Mouse (Mus musculus) limb, embryonic 15.5 days (tissue): ENCODE results near the gene Brinp2. TPM values are rescaled to one million over a fixed set of nuclear protein-coding genes. Genes with fewer than 3 reads are reported as not detected.

Experiments used
- ATAC-seq: fragments of 200-750 bp; cut with Nextera tagmentation; 2 replicates; pipeline ENCODE4 v1.8.0; 2017; ENCODE audit warnings: low read depth, moderate TSS enrichment; ENCODE audit not compliant: insufficient number of reproducible peaks, low FRiP score, low TSS enrichment
- H3K27ac ChIP-seq: fragments of 300-500 bp; sonication (generic); 2 replicates; pipeline ENCODE4 v1.5.1; 2015; ENCODE audit warnings: moderate library complexity, mild to moderate bottlenecking, inconsistent platforms
- H3K27me3 ChIP-seq: fragments of 300-500 bp; sonication (generic); 2 replicates; pipeline ENCODE4 v1.6.1; 2015; ENCODE audit warnings: inconsistent platforms
- H3K36me3 ChIP-seq: fragments of 300-500 bp; sonication (generic); 2 replicates; pipeline ENCODE4 v1.6.1; 2015; ENCODE audit warnings: inconsistent platforms
- H3K4me1 ChIP-seq: fragments of 300-500 bp; sonication (generic); 2 replicates; pipeline ENCODE4 v1.6.1; 2015; ENCODE audit warnings: inconsistent platforms
- H3K4me2 ChIP-seq: fragments of 300-500 bp; sonication (generic); 2 replicates; pipeline ENCODE4 v1.6.1; 2015; ENCODE audit warnings: mild to moderate bottlenecking, inconsistent platforms
- H3K4me3 ChIP-seq: fragments of 300-500 bp; sonication (generic); 2 replicates; pipeline ENCODE4 v1.5.1; 2015; ENCODE audit warnings: mild to moderate bottlenecking, inconsistent platforms
- H3K9ac ChIP-seq: fragments of 300-500 bp; sonication (generic); 2 replicates; pipeline ENCODE4 v1.6.1; 2015; ENCODE audit warnings: inconsistent platforms
- H3K9me3 ChIP-seq: fragments of 300-500 bp; sonication (generic); 2 replicates; pipeline ENCODE4 v1.6.1; 2016; ENCODE audit warnings: inconsistent platforms
- WGBS: fragments of 180-500 bp; shearing (Covaris S2); methylation state at CpG from one replicate; pipeline ENCODE4 v1.1.7; 2015; 5-methylcytosine and 5-hydroxymethylcytosine counted together
- polyA plus RNA-seq: library from polyadenylated mRNA; unstranded; fragments of >200 nt; fragmentation: Nextera tagmentation; extraction: Ambion mirVana; gene quantifications from 2 replicates; pipeline ENCODE4 v1.2.1, GENCODE M21; 2015

Gene Brinp2
- polyA plus RNA-seq, 1 experiment from 2014 or later, result 0.27 TPM

GRCm38 (mm10) chr1:158215581-158215980 is 140.5 kb downstream of the Brinp2 start:
- Histone ChIP-seq H3K9me3 (no peaks in the 10 kb centered on the region), H3K27me3 (no peaks in the 10 kb centered on the region), H3K4me3 (no peak overlapping the region), H3K36me3 (no peaks in the 10 kb centered on the region), H3K27ac (no peak overlapping the region), H3K4me1 (no peaks in the 10 kb centered on the region), H3K4me2 (no peak overlapping the region), H3K9ac (no peak overlapping the region)
- ATAC-seq, result no peak
- 70% methylated on average over 9 of the region's 9 CpGs for WGBS

GRCm38 (mm10) chr1:158214743-158215142 is 141.4 kb downstream of the Brinp2 start:
- no peaks in the 10 kb centered on the region for H3K9me3 ChIP-seq
- 49% methylated on average over 5 of the region's 5 CpGs for WGBS
- no peak overlapping the region for H3K4me3 ChIP-seq
- H3K4me1 ChIP-seq, result no peaks in the 10 kb centered on the region
- no peaks in the 10 kb centered on the region for H3K27me3 ChIP-seq
- H3K9ac ChIP-seq, result no peak overlapping the region
- H3K4me2 ChIP-seq, result no peak overlapping the region
- no peak overlapping the region for H3K27ac ChIP-seq
- no peak for ATAC-seq
- no peaks in the 10 kb centered on the region for H3K36me3 ChIP-seq

GRCm38 (mm10) chr1:158213736-158214135 is 142.4 kb downstream of the Brinp2 start:
- Histone ChIP-seq H3K9me3 (no peaks in the 10 kb centered on the region), H3K27ac (no peak overlapping the region), H3K4me1 (no peaks in the 10 kb centered on the region), H3K36me3 (no peaks in the 10 kb centered on the region), H3K27me3 (no peaks in the 10 kb centered on the region), H3K4me3 (no peak overlapping the region), H3K4me2 (no peak overlapping the region), H3K9ac (no peak overlapping the region)
- 49% methylated on average over 4 of the region's 4 CpGs for whole genome bisulfite sequencing
- peak; percentile 69; the same call in 1 of the 2 replicates for ATAC-seq

DNA sequence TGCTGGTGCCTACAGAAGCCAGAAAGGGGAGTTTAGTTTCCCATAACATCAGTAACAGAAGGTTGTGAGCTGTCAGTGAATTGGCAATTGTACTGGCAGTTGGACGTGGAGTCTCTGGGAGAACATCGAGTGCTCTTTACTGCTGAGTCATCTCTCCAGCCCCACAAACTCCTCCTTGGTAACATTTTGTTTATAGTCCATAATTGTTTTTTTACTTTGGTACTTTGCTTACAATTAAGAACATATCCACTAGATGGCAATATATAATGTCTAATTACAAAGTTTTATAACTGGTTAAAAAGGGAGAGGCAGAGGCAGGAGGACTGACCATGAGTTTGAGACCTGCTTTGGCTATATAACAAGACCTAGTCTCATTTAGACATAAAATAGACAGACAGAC is 148.5 kb downstream of the Brinp2 start:
- Histone ChIP-seq H3K4me1 (no peaks in the 10 kb centered on the region), H3K4me3 (no peak overlapping the region), H3K9ac (no peak overlapping the region), H3K4me2 (no peak overlapping the region), H3K9me3 (no peaks in the 10 kb centered on the region), H3K27ac (no peak overlapping the region), H3K27me3 (no peaks in the 10 kb centered on the region), H3K36me3 (no peaks in the 10 kb centered on the region)
- no peak for ATAC-seq
- whole genome bisulfite sequencing, result 68% methylated on average over 2 of the region's 2 CpGs

DNA sequence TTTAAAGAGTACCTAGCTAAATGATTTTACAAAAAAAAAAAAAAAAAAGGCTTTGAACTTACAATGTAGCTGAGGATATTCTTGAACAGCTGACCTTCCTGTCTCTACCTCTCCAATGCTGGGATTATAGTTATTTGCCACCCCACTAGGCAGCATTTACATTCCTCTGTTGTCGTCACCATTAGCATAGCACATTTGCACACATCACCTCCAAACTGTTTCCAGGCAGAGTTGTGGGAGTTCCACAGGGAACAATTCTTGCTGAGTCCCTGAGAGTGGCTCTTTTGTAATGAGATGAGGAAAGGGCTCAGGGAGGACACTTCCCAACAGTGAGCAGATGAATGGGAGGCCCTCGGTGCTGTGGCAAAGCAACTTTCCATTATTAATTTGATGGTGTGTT is 153.2 kb downstream of the Brinp2 start:
- Histone ChIP-seq H3K4me2 (no peak overlapping the region), H3K4me1 (no peaks in the 10 kb centered on the region), H3K9me3 (no peaks in the 10 kb centered on the region), H3K27me3 (no peaks in the 10 kb centered on the region), H3K9ac (no peak overlapping the region), H3K4me3 (no peak overlapping the region), H3K36me3 (no peaks in the 10 kb centered on the region), H3K27ac (no peak overlapping the region)
- no peak for ATAC-seq
- WGBS, result 42% methylated on average over 2 of the region's 2 CpGs

Other genes starting within 250 kb of the Brinp2 start
- 0.82 and 1.2 TPM in 2 replicates for gene Astn1, start 5.9 kb upstream of the Brinp2 start, polyA plus RNA-seq